Comparison of ENCODE assay signal across 20 mouse cellular contexts in genomic region chr13:101991729-101992128, GRCm38 (mm10).
"Had no signal": no experiment of that assay in that cellular context is flagged by ENCODE, and none has a peak within 500 bp of the region (broad histone marks: within the 10 kb centered on the region; RNA-seq: fewer than 3 reads in every experiment).

No protein-coding gene starts in this region.

- H3K4me1 ChIP-seq: liver, embryonic 13.5 days; midbrain, embryonic 12.5 days; midbrain, embryonic 15.5 days; neural tube, embryonic 12.5 days; neural tube, embryonic 15.5 days had no signal

- H3K9me3 ChIP-seq: kidney, embryonic 15.5 days; liver, embryonic 13.5 days; midbrain, embryonic 12.5 days; midbrain, embryonic 15.5 days; neural tube, embryonic 12.5 days; neural tube, embryonic 15.5 days had no signal

- H3K36me3 ChIP-seq: kidney, embryonic 15.5 days; liver, embryonic 13.5 days; midbrain, embryonic 12.5 days; midbrain, embryonic 15.5 days; neural tube, embryonic 12.5 days; neural tube, embryonic 15.5 days had no signal

- H3K9ac ChIP-seq: kidney, embryonic 15.5 days; liver, embryonic 13.5 days; lung, embryonic 14.5 days; midbrain, embryonic 12.5 days; midbrain, embryonic 15.5 days; neural tube, embryonic 12.5 days; neural tube, embryonic 15.5 days had no signal

- H3K4me3 ChIP-seq: kidney, embryonic 15.5 days; left cerebral cortex, adult 2 months; liver, embryonic 13.5 days; midbrain, embryonic 12.5 days; midbrain, embryonic 15.5 days; neural tube, embryonic 12.5 days; neural tube, embryonic 15.5 days had no signal

- ATAC-seq: midbrain, embryonic 15.5 days had no signal

- H3K27me3 ChIP-seq: kidney, embryonic 15.5 days; liver, embryonic 13.5 days; midbrain, embryonic 12.5 days; midbrain, embryonic 15.5 days; neural tube, embryonic 12.5 days; neural tube, embryonic 15.5 days had no signal

- DNase-seq: kidney, postnatal 10 days; kidney, postnatal 36 days; layer of hippocampus, postnatal 36 days; liver, embryonic 13.5 days; lung, embryonic 14.5 days; lung, postnatal 14 days; right cerebral cortex, adult 18-20 months; right cerebral cortex, postnatal 14 days; right cerebral cortex, postnatal 4 days; thymus, adult 2 months; thymus, postnatal 14 days; thymus, postnatal 4 days had no signal

- H3K4me2 ChIP-seq: kidney, embryonic 15.5 days; liver, embryonic 13.5 days; lung, embryonic 14.5 days; midbrain, embryonic 12.5 days; midbrain, embryonic 15.5 days; neural tube, embryonic 12.5 days; neural tube, embryonic 15.5 days had no signal

- H3K27ac ChIP-seq: kidney, embryonic 15.5 days; left cerebral cortex, adult 2 months; liver, embryonic 13.5 days; macrophage; midbrain, embryonic 12.5 days; midbrain, embryonic 15.5 days; neural tube, embryonic 12.5 days; neural tube, embryonic 15.5 days; stomach, postnatal 0 days had no signal
